Mouse (Mus musculus): ENCODE data around the gene Cpz. TPM values are rescaled to one million over a fixed set of nuclear protein-coding genes. Genes with fewer than 3 reads are reported as not detected.

Gene Cpz
- polyA plus RNA-seq, 1 experiment from 2014 or later = 4.5 TPM

GRCm38 (mm10) chr5:35538022-35538421 is 12.5 kb upstream of the Cpz start:
- Histone ChIP-seq H3K27ac (ENCODE audit: low read depth, low read length) (no peak overlapping the region), H3K36me3 (ENCODE audit: control insufficient read depth, insufficient read depth, low read length) (no peaks in the 10 kb centered on the region), H3K9ac (ENCODE audit: low read depth, low read length) (no peak overlapping the region), H3K4me2 (no peak overlapping the region), H3K4me3 (ENCODE audit: low read depth, low read length) (no peak overlapping the region), H3K4me1 (ENCODE audit: control insufficient read depth, insufficient read depth, low read length) (no peaks in the 10 kb centered on the region), H3K27me3 (ENCODE audit: control insufficient read depth, insufficient read depth, low read length) (peaks cover 6% of the 10 kb centered on the region; the same call in 1 of the 2 replicates), H3K9me3 (replicated peaks; ENCODE audit: control insufficient read depth, low read length) (no peaks in the 10 kb centered on the region)
- WGBS (ENCODE audit: insufficient replicate concordance) = 74% methylated on average over 3 of the region's 3 CpGs
- ATAC-seq (replicated peaks; ENCODE audit: insufficient number of reproducible peaks, low FRiP score, low TSS enrichment) = no peak

- Histone ChIP-seq H3K27ac (ENCODE audit: low read depth, low read length) (no peak overlapping the region), H3K27me3 (ENCODE audit: control insufficient read depth, insufficient read depth, low read length) (peaks cover 6% of the 10 kb centered on the region; the same call in 1 of the 2 replicates), H3K4me2 (no peak overlapping the region), H3K9me3 (replicated peaks; ENCODE audit: control insufficient read depth, low read length) (no peaks in the 10 kb centered on the region), H3K4me3 (ENCODE audit: low read depth, low read length) (no peak overlapping the region), H3K4me1 (ENCODE audit: control insufficient read depth, insufficient read depth, low read length) (no peaks in the 10 kb centered on the region), H3K9ac (ENCODE audit: low read depth, low read length) (no peak overlapping the region), H3K36me3 (ENCODE audit: control insufficient read depth, insufficient read depth, low read length) (no peaks in the 10 kb centered on the region)
- no peak for ATAC-seq (replicated peaks; ENCODE audit: insufficient number of reproducible peaks, low FRiP score, low TSS enrichment)
- WGBS (ENCODE audit: insufficient replicate concordance) = 61% methylated on average over 1 of the region's 1 CpGs
These were observed 12.0 kb upstream of the Cpz start for GRCm38 (mm10) chr5:35537474-35537873.

- H3K9me3 ChIP-seq (replicated peaks; ENCODE audit: control insufficient read depth, low read length) = no peaks in the 10 kb centered on the region
- no peak overlapping the region for H3K4me3 ChIP-seq (ENCODE audit: low read depth, low read length)
- no peak overlapping the region for H3K4me2 ChIP-seq
- WGBS (ENCODE audit: insufficient replicate concordance) = 62% methylated on average over 3 of the region's 3 CpGs
- H3K4me1 ChIP-seq (ENCODE audit: control insufficient read depth, insufficient read depth, low read length) = no peaks in the 10 kb centered on the region
- H3K36me3 ChIP-seq (ENCODE audit: control insufficient read depth, insufficient read depth, low read length) = no peaks in the 10 kb centered on the region
- no peak for ATAC-seq (replicated peaks; ENCODE audit: insufficient number of reproducible peaks, low FRiP score, low TSS enrichment)
- H3K27ac ChIP-seq (ENCODE audit: low read depth, low read length) = no peak overlapping the region
- no peak overlapping the region for H3K9ac ChIP-seq (ENCODE audit: low read depth, low read length)
- peaks cover 6% of the 10 kb centered on the region; the same call in 1 of the 2 replicates for H3K27me3 ChIP-seq (ENCODE audit: control insufficient read depth, insufficient read depth, low read length)
These were observed 10.8 kb upstream of the Cpz start for GRCm38 (mm10) chr5:35536271-35536670.

DNA sequence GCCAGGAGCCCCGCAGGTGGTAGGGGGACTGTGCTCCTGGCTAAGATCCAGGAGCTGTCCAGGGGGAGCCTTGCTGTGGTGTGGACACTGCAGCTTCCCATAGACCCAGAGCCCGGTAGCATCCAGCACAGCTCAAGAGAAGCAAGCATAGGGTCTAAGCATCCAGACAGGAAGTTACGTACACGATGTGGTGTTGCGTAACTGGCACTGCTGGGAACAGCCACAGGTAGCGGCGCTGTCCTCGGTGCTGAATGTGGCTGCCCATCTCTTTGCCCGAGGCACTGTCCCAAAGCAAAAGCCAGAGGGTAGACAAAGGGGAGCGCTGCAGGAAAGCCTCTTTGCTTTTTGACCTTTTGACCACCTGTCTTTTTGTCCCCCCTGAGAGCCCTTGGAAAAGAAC is 6.1 kb upstream of the Cpz start:
- Histone ChIP-seq H3K27ac (ENCODE audit: low read depth, low read length) (no peak overlapping the region), H3K4me3 (ENCODE audit: low read depth, low read length) (no peak overlapping the region), H3K9me3 (replicated peaks; ENCODE audit: control insufficient read depth, low read length) (no peaks in the 10 kb centered on the region), H3K27me3 (ENCODE audit: control insufficient read depth, insufficient read depth, low read length) (peaks cover 9% of the 10 kb centered on the region; the same call in 1 of the 2 replicates), H3K4me2 (no peak overlapping the region), H3K36me3 (ENCODE audit: control insufficient read depth, insufficient read depth, low read length) (no peaks in the 10 kb centered on the region), H3K9ac (ENCODE audit: low read depth, low read length) (no peak overlapping the region), H3K4me1 (ENCODE audit: control insufficient read depth, insufficient read depth, low read length) (no peaks in the 10 kb centered on the region)
- no peak for ATAC-seq (replicated peaks; ENCODE audit: insufficient number of reproducible peaks, low FRiP score, low TSS enrichment)
- WGBS (ENCODE audit: insufficient replicate concordance) = 17% methylated on average over 10 of the region's 10 CpGs

DNA sequence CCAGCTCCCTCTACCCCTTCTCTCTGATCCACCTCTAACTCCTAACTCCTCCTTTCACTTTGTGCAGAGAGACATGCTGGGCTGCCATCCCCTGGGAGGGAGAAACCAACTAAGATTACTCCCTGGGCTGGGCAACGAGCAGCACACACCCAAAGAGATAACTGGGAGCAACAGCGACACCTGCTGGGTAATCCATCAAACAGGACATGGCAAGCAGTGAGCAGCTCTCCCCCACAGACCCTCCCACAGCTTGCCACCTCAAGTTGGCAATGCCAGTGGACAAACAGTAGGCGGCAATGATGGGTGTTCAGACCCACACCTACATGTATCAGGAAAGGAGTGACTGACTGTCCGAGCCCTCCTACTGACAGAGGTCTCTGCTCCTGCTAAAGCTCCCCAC is 4.9 kb upstream of the Cpz start:
- H3K9ac ChIP-seq (ENCODE audit: low read depth, low read length) = no peak overlapping the region
- no peaks in the 10 kb centered on the region for H3K9me3 ChIP-seq (replicated peaks; ENCODE audit: control insufficient read depth, low read length)
- WGBS (ENCODE audit: insufficient replicate concordance) = 9% methylated on average over 4 of the region's 4 CpGs
- peaks cover 14% of the 10 kb centered on the region for H3K27me3 ChIP-seq (ENCODE audit: control insufficient read depth, insufficient read depth, low read length)
- H3K27ac ChIP-seq (ENCODE audit: low read depth, low read length) = no peak overlapping the region
- H3K4me1 ChIP-seq (ENCODE audit: control insufficient read depth, insufficient read depth, low read length) = peaks cover 6% of the 10 kb centered on the region
- no peak for ATAC-seq (replicated peaks; ENCODE audit: insufficient number of reproducible peaks, low FRiP score, low TSS enrichment)
- H3K4me3 ChIP-seq (ENCODE audit: low read depth, low read length) = no peak overlapping the region
- H3K36me3 ChIP-seq (ENCODE audit: control insufficient read depth, insufficient read depth, low read length) = no peaks in the 10 kb centered on the region
- no peak overlapping the region for H3K4me2 ChIP-seq

- H3K27me3 ChIP-seq (ENCODE audit: control insufficient read depth, insufficient read depth, low read length) = peaks cover 60% of the 10 kb centered on the region
These were observed 1.1 kb downstream of the Cpz start for GRCm38 (mm10) chr5:35524381-35524780.

DNA sequence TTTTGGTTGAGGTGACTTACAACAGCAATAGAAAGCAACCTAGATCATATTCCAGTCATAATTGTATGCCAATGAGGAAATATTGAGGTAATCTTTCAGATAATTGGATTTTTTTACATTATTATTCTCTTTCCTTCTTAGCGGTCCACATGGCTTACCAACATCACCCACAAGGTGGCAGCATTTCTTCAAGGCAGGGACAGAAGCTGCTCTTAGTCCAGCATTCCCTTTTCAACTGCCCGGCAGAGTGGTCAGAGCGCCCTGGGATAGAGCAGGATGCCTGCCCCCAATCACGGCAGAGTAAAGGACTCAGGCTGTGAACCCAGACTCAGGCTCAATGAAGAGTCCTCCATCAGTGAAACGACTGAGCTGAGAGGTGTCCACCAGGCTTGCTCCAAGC is 1.8 kb downstream of the Cpz start:
- Histone ChIP-seq H3K27me3 (ENCODE audit: control insufficient read depth, insufficient read depth, low read length) (peaks cover 62% of the 10 kb centered on the region), H3K9me3 (replicated peaks; ENCODE audit: control insufficient read depth, low read length) (no peaks in the 10 kb centered on the region), H3K36me3 (ENCODE audit: control insufficient read depth, insufficient read depth, low read length) (no peaks in the 10 kb centered on the region), H3K9ac (ENCODE audit: low read depth, low read length) (no peak overlapping the region), H3K4me2 (no peak overlapping the region), H3K4me1 (ENCODE audit: control insufficient read depth, insufficient read depth, low read length) (peaks cover 11% of the 10 kb centered on the region), H3K27ac (ENCODE audit: low read depth, low read length) (no peak overlapping the region), H3K4me3 (ENCODE audit: low read depth, low read length) (no peak overlapping the region)
- 4% methylated on average over 5 of the region's 5 CpGs for WGBS (ENCODE audit: insufficient replicate concordance)
- no peak for ATAC-seq (replicated peaks; ENCODE audit: insufficient number of reproducible peaks, low FRiP score, low TSS enrichment)

More at GRCm38 (mm10) chr5:35524381-35524780, 1.1 kb downstream of the Cpz start:
- peaks cover 11% of the 10 kb centered on the region for H3K4me1 ChIP-seq (ENCODE audit: control insufficient read depth, insufficient read depth, low read length)
- no peaks in the 10 kb centered on the region for H3K36me3 ChIP-seq (ENCODE audit: control insufficient read depth, insufficient read depth, low read length)
- H3K4me3 ChIP-seq (ENCODE audit: low read depth, low read length) = no peak overlapping the region
- no peak overlapping the region for H3K27ac ChIP-seq (ENCODE audit: low read depth, low read length)
- H3K9me3 ChIP-seq (replicated peaks; ENCODE audit: control insufficient read depth, low read length) = no peaks in the 10 kb centered on the region
- ATAC-seq (replicated peaks; ENCODE audit: insufficient number of reproducible peaks, low FRiP score, low TSS enrichment) = no peak
- no peak overlapping the region for H3K9ac ChIP-seq (ENCODE audit: low read depth, low read length)
- WGBS (ENCODE audit: insufficient replicate concordance) = 41% methylated on average over 2 of the region's 2 CpGs
- no peak overlapping the region; the same call in 1 of the 2 replicates for H3K4me2 ChIP-seq

DNA sequence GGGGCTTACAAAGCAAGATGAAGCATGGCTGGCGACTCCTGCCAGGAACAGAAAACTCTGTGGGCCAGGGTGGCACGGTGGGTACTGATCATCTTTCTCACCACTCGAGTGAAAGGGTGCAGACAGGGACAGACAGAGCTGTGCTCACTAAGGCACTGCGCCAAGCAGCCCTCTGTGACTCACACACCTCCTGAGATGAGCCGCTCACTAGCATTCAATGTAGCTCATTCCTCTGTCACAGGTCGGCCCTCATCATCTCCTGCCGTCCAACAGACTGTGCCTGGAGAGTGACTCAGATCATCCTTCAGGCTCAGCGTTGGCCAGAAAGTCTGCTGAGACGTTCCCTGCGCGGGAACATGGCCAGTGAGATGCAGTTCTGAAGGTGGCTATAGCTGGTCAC is 8.7 kb downstream of the Cpz start:
- no peak overlapping the region for H3K27ac ChIP-seq (ENCODE audit: low read depth, low read length)
- no peak overlapping the region for H3K4me3 ChIP-seq (ENCODE audit: low read depth, low read length)
- H3K4me2 ChIP-seq = no peak overlapping the region
- peaks cover 35% of the 10 kb centered on the region for H3K27me3 ChIP-seq (ENCODE audit: control insufficient read depth, insufficient read depth, low read length)
- no peaks in the 10 kb centered on the region for H3K36me3 ChIP-seq (ENCODE audit: control insufficient read depth, insufficient read depth, low read length)
- no peaks in the 10 kb centered on the region for H3K9me3 ChIP-seq (replicated peaks; ENCODE audit: control insufficient read depth, low read length)
- ATAC-seq (replicated peaks; ENCODE audit: insufficient number of reproducible peaks, low FRiP score, low TSS enrichment) = no peak
- no peak overlapping the region for H3K9ac ChIP-seq (ENCODE audit: low read depth, low read length)
- WGBS (ENCODE audit: insufficient replicate concordance) = 71% methylated on average over 11 of the region's 11 CpGs
- no peaks in the 10 kb centered on the region for H3K4me1 ChIP-seq (ENCODE audit: control insufficient read depth, insufficient read depth, low read length)

DNA sequence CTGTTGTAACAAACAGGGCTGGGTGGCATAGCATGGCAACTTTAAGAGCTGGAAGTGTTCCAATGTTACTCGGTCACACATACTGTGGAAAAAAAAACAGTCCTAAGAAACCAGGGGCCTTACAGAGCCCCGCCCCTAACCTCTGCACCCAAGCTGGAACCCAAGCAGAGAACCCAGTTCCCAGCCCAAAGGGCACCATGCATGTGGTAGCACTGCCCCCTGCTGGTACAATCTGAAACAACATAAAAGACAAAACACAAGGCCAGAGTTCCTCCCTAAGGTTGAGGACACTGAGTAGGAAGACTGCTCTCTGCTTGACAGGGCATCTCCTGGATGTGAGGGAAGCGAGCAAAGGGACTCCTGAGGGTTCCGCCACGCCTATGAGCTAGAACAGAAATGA is 14.9 kb downstream of the Cpz start:
- Histone ChIP-seq H3K36me3 (ENCODE audit: control insufficient read depth, insufficient read depth, low read length) (no peaks in the 10 kb centered on the region), H3K4me1 (ENCODE audit: control insufficient read depth, insufficient read depth, low read length) (no peaks in the 10 kb centered on the region), H3K27ac (ENCODE audit: low read depth, low read length) (no peak overlapping the region), H3K27me3 (ENCODE audit: control insufficient read depth, insufficient read depth, low read length) (peaks cover 14% of the 10 kb centered on the region), H3K4me3 (ENCODE audit: low read depth, low read length) (no peak overlapping the region), H3K4me2 (no peak overlapping the region), H3K9me3 (replicated peaks; ENCODE audit: control insufficient read depth, low read length) (no peaks in the 10 kb centered on the region), H3K9ac (ENCODE audit: low read depth, low read length) (no peak overlapping the region)
- WGBS (ENCODE audit: insufficient replicate concordance) = 11% methylated on average over 5 of the region's 5 CpGs
- ATAC-seq (replicated peaks; ENCODE audit: insufficient number of reproducible peaks, low FRiP score, low TSS enrichment) = no peak
